Mouse (Mus musculus): ENCODE results near the gene Gprin2. TPM values are rescaled to one million over a fixed set of nuclear protein-coding genes. Genes with fewer than 3 reads are reported as not detected.

The Gprin2 gene
- polyA plus RNA-seq, 1 experiment from 2014 or later = 3.3 TPM

DNA sequence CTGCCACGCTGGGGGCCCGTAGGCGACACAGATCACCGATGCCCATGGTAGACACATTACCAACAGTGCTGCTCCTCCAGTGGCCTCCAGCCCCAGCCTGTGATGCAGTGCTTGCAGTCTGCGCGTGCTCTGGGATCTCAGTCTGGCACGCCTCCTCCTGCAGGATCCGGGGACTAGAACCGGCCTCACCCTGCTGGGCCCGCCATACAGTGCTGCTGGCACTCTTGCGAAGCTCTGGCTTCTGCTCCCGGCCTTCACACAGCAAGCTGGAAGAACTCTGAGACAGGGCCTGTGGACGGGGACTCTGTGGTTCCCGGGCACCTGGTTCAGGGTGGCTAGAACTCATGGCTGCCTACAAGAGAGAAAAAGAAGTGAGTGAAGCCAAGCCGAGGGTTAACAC, 6.0 kb downstream of the Gprin2 start:
- ATAC-seq (ENCODE audit: low FRiP score) = no peak
- H3K27ac ChIP-seq = no peak overlapping the region

GRCm38 (mm10) chr14:34193879-34194278, 7.6 kb downstream of the Gprin2 start:
- Histone ChIP-seq H3K9ac (no peak overlapping the region), H3K4me3 (no peak overlapping the region), H3K36me3 (0 out of 2 replicates have a peak, but pooled peaks cover 7% of the 10 kb centered on the region), H3K27ac (no peak overlapping the region), H3K9me3 (replicated peaks) (no peaks in the 10 kb centered on the region), H3K4me1 (no peaks in the 10 kb centered on the region; the same call in 1 of the 2 replicates), H3K27me3 (no peaks in the 10 kb centered on the region), H3K4me2 (replicated peaks) (no peak overlapping the region)
- 81% methylated on average over 4 of the region's 4 CpGs for WGBS
- no peak for ATAC-seq (ENCODE audit: low FRiP score)

More for the DNA sequence above, 6.0 kb downstream of the Gprin2 start:
- 92% methylated on average over 15 of the region's 15 CpGs for WGBS
- H3K4me3 ChIP-seq = no peak overlapping the region
- peaks cover 5% of the 10 kb centered on the region; the same call in 1 of the 2 replicates for H3K27me3 ChIP-seq
- 0 out of 2 replicates have a peak, but pooled peaks cover 7% of the 10 kb centered on the region for H3K36me3 ChIP-seq
- H3K9ac ChIP-seq = no peak overlapping the region
- no peaks in the 10 kb centered on the region for H3K9me3 ChIP-seq (replicated peaks)
- peaks cover 1% of the 10 kb centered on the region for H3K4me1 ChIP-seq
- no peak overlapping the region for H3K4me2 ChIP-seq (replicated peaks)

- 0 out of 2 replicates have a peak, but pooled peaks cover 7% of the 10 kb centered on the region for H3K36me3 ChIP-seq
- no peaks in the 10 kb centered on the region for H3K9me3 ChIP-seq (replicated peaks)
- H3K4me3 ChIP-seq = no peak overlapping the region
- H3K27ac ChIP-seq = no peak overlapping the region
- H3K4me1 ChIP-seq = no peaks in the 10 kb centered on the region
- H3K9ac ChIP-seq = no peak overlapping the region
- WGBS = 75% methylated on average over 7 of the region's 7 CpGs
- no peak overlapping the region for H3K4me2 ChIP-seq (replicated peaks)
- ATAC-seq (ENCODE audit: low FRiP score) = no peak
- H3K27me3 ChIP-seq = no peaks in the 10 kb centered on the region
Measured at GRCm38 (mm10) chr14:34190361-34190760, 11.1 kb downstream of the Gprin2 start.

- H3K4me1 ChIP-seq = no peaks in the 10 kb centered on the region
- H3K4me2 ChIP-seq (replicated peaks) = no peak overlapping the region
- no peak overlapping the region for H3K4me3 ChIP-seq
- H3K36me3 ChIP-seq = no peaks in the 10 kb centered on the region
- H3K27ac ChIP-seq = no peak overlapping the region
- WGBS = 65% methylated on average over 5 of the region's 5 CpGs
- no peaks in the 10 kb centered on the region for H3K27me3 ChIP-seq
- ATAC-seq (ENCODE audit: low FRiP score) = no peak
- H3K9me3 ChIP-seq (replicated peaks) = no peaks in the 10 kb centered on the region
- no peak overlapping the region for H3K9ac ChIP-seq
Measured at GRCm38 (mm10) chr14:34188629-34189028, 12.8 kb downstream of the Gprin2 start.

DNA sequence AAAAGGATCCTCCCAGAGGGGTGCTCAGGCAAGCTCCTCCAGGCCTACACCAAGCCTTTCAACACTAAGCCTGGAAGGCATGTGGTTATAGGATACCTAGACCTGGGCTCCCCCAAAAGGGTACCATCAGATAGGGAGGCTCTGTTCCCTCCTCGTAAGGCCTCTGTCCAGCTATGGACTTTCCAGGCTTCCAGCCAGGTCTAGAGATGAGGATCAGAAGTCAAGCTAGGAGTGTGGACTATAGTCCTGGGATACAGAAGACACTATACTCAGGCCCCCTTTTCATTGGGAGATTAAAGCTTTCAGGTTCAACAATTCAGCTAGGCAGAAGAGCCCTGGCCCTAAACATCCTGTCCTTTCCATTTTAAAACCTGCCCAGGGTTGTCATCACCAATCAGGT, 18.4 kb downstream of the Gprin2 start:
- ATAC-seq (ENCODE audit: low FRiP score) = no peak
- Histone ChIP-seq H3K4me3 (no peak overlapping the region), H3K27me3 (no peaks in the 10 kb centered on the region), H3K9ac (no peak overlapping the region), H3K27ac (no peak overlapping the region), H3K4me2 (replicated peaks) (no peak overlapping the region), H3K36me3 (no peaks in the 10 kb centered on the region), H3K4me1 (no peaks in the 10 kb centered on the region), H3K9me3 (replicated peaks) (peaks cover 6% of the 10 kb centered on the region; the same call in 1 of the 2 replicates)
- 96% methylated on average over 1 of the region's 1 CpGs for WGBS

DNA sequence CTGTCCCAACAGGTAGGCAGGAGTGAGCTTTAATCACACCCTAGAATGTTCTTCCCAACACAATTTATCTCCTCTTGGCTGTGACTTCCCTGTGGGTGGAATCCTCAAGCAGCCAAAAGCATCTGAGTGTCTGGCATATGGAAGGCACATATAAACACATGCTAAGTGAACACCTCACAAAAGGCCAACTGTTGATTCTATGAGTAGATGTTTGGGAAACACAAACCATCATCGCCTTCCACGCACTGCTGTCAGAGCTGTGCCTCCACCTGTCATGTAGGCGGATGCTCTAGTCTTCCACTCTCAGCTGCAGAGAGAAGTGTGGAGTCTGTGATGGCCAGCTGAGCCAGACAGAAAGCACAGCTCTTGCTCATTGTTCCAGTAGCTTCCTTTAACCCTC, 22.1 kb downstream of the Gprin2 start:
- Histone ChIP-seq H3K9ac (no peak overlapping the region), H3K4me3 (no peak overlapping the region), H3K4me2 (replicated peaks) (no peak overlapping the region), H3K27ac (no peak overlapping the region), H3K36me3 (no peaks in the 10 kb centered on the region), H3K9me3 (replicated peaks) (peaks cover 6% of the 10 kb centered on the region; the same call in 1 of the 2 replicates), H3K4me1 (no peaks in the 10 kb centered on the region), H3K27me3 (no peaks in the 10 kb centered on the region)
- ATAC-seq (ENCODE audit: low FRiP score) = no peak
- WGBS = 89% methylated on average over 3 of the region's 3 CpGs

- H3K4me2 ChIP-seq (replicated peaks) = no peak overlapping the region
- no peaks in the 10 kb centered on the region for H3K4me1 ChIP-seq
- no peak overlapping the region for H3K4me3 ChIP-seq
- 84% methylated on average over 3 of the region's 3 CpGs for WGBS
- H3K27ac ChIP-seq = no peak overlapping the region
- H3K9ac ChIP-seq = no peak overlapping the region
- no peaks in the 10 kb centered on the region for H3K27me3 ChIP-seq
- H3K9me3 ChIP-seq (replicated peaks) = no peaks in the 10 kb centered on the region
- ATAC-seq (ENCODE audit: low FRiP score) = no peak
- H3K36me3 ChIP-seq = no peaks in the 10 kb centered on the region
Measured at GRCm38 (mm10) chr14:34171107-34171506, 30.3 kb downstream of the Gprin2 start.

DNA sequence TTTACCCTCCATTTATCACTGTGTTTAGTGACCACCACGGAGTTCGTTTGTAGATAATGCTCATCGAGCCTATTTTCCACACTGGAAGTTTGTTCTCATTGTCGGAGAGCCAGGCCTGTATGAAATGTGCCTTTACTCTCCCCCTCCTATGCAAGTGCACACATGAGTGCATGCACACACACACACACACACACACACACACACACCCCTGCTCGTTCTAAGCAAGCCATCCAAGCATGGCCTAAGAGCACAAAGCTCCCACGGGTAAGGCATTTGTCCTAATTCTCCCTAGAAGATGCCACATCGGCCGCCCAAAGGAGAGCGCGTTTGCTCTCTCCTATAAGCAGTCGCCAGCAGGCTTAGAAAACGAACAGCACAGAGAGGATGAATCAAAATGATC, 45.7 kb downstream of the Gprin2 start:
- Histone ChIP-seq H3K4me2 (replicated peaks) (no peak overlapping the region), H3K9ac (no peak overlapping the region), H3K4me3 (no peak overlapping the region), H3K4me1 (peaks cover 9% of the 10 kb centered on the region), H3K27ac (no peak overlapping the region), H3K27me3 (0 out of 2 replicates have a peak, but pooled peaks cover 5% of the 10 kb centered on the region), H3K36me3 (no peaks in the 10 kb centered on the region), H3K9me3 (replicated peaks) (no peaks in the 10 kb centered on the region)
- 68% methylated on average over 12 of the region's 12 CpGs for WGBS
- no peak for ATAC-seq (ENCODE audit: low FRiP score)

- peaks cover 9% of the 10 kb centered on the region for H3K4me1 ChIP-seq
- H3K36me3 ChIP-seq = no peaks in the 10 kb centered on the region
- H3K9ac ChIP-seq = no peak overlapping the region
- 0 out of 2 replicates have a peak, but pooled peaks cover 5% of the 10 kb centered on the region for H3K27me3 ChIP-seq
- ATAC-seq (ENCODE audit: low FRiP score) = 0 out of 2 replicates have a peak, but pooled peaks have one; percentile 46
- H3K27ac ChIP-seq = no peak overlapping the region
- no peak overlapping the region for H3K4me2 ChIP-seq (replicated peaks)
- no peak overlapping the region for H3K4me3 ChIP-seq
- 65% methylated on average over 9 of the region's 9 CpGs for WGBS
- H3K9me3 ChIP-seq (replicated peaks) = no peaks in the 10 kb centered on the region
Measured at GRCm38 (mm10) chr14:34154601-34155337, 46.7 kb downstream of the Gprin2 start.

DNA sequence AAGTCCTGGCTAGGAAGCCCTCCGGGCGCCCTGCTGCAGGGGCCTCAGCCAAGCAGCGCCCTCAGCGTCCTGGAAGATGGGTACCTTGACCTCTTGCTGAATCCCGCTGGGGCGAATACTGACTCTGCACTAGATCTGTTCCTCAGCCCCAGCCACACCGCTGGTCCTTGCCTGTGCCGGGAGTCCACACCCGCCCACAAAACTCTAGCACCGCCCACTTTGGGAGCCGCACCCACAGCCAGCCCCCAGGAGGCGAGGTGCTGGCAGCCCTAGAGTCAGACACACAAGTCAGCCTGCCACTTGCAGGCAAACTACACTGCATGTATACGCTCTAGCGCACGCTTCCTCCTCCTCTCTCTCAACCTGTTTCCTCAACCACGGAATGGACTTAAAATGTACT, 49.1 kb downstream of the Gprin2 start, which contains the start of gene Npy4r:
Gene Npy4r, minus strand, starts transcription at position 148 of the 400 bp plus-strand sequence.
- no peaks in the 10 kb centered on the region for H3K36me3 ChIP-seq
- H3K27me3 ChIP-seq = 0 out of 2 replicates have a peak, but pooled peaks cover 5% of the 10 kb centered on the region
- no peaks in the 10 kb centered on the region for H3K9me3 ChIP-seq (replicated peaks)
- H3K4me3 ChIP-seq = no peak within 1 kb of the TSS
- H3K27ac ChIP-seq = no peak within 1 kb of the TSS
- 20% methylated on average over 16 of the region's 16 CpGs for WGBS
- H3K9ac ChIP-seq = no peak within 1 kb of the TSS
- H3K4me1 ChIP-seq = peaks cover 9% of the 10 kb centered on the region
- peak within 1 kb of the TSS; percentile 25; the same call in 1 of the 2 replicates for H3K4me2 ChIP-seq (replicated peaks)
- no peak for ATAC-seq (ENCODE audit: low FRiP score)

DNA sequence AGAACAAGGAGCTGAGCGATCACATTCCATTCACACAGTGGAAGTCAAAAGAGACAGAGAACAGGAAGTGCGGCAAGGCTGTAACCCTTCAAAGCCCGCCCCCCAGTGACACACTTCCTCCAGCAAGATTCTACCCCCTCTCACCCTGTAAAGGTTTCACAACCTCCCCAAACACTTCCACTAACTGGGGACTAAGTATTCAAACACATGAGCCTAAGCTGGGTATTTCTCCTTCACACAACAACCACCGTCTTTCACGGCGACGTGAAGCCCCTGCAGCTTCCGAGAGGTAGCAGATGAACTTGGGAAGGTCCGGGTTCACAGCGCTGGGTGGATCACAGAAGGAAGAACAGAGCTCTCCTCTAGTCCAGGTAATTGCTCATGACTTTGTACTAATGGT, 58.5 kb downstream of the Gprin2 start:
- Histone ChIP-seq H3K4me2 (replicated peaks) (no peak overlapping the region), H3K9me3 (replicated peaks) (no peaks in the 10 kb centered on the region), H3K27ac (no peak overlapping the region), H3K36me3 (no peaks in the 10 kb centered on the region), H3K9ac (no peak overlapping the region), H3K4me3 (no peak overlapping the region), H3K27me3 (no peaks in the 10 kb centered on the region), H3K4me1 (no peaks in the 10 kb centered on the region)
- WGBS = 93% methylated on average over 10 of the region's 10 CpGs
- no peak for ATAC-seq (ENCODE audit: low FRiP score)

- Histone ChIP-seq H3K36me3 (no peaks in the 10 kb centered on the region), H3K9me3 (replicated peaks) (no peaks in the 10 kb centered on the region), H3K27me3 (no peaks in the 10 kb centered on the region), H3K4me3 (no peak overlapping the region), H3K4me1 (no peaks in the 10 kb centered on the region), H3K4me2 (replicated peaks) (no peak overlapping the region), H3K27ac (no peak overlapping the region), H3K9ac (no peak overlapping the region)
- no peak for ATAC-seq (ENCODE audit: low FRiP score)
- WGBS = 74% methylated on average over 1 of the region's 1 CpGs
Measured at GRCm38 (mm10) chr14:34142316-34142715, 59.1 kb downstream of the Gprin2 start.
